Mouse (Mus musculus): ENCODE data around the gene Ldhd.

- TF ChIP-seq CTCF (IDR thresholded peaks at IDR 0.05; ENCODE audit: insufficient read depth, low read length) (no peak), POLR2A (IDR thresholded peaks at IDR 0.05; ENCODE audit: borderline replicate concordance, extremely low read depth, low read depth, low read length) (no peak)
Observed at GRCm38 (mm10) chr8:111579318-111579717, 50.9 kb downstream of the Ldhd start.

Measured in lung, adult 2 months (tissue).